9 mouse cellular contexts compared by ENCODE assay signal in genomic region chr1:190912623-190913022, GRCm38 (mm10). TPM values are rescaled to one million over a fixed set of nuclear protein-coding genes. Genes with fewer than 3 reads are reported as not detected.
DNase-seq lines count a peak whose midpoint lies in the region; ATAC-seq and TF ChIP-seq lines count a peak whose summit lies in the region.
"Had no signal": no experiment of that assay in that cellular context is flagged by ENCODE, and none has a peak within 500 bp of the region (broad histone marks: within the 10 kb centered on the region; RNA-seq: fewer than 3 reads in every experiment).

No protein-coding gene starts in this region.

- TF ChIP-seq POLR2A in MEL (IDR thresholded peaks at IDR 0.05; ENCODE audit: control insufficient read depth in 1 of 2, insufficient read depth in 1 of 2, low read depth in 1 of 2, low read length in 2 of 2, poor library complexity in 1 of 2), result no peak

- intact Hi-C loops in heart, postnatal 36 days (cut with DNase I), result no loop called here

- H3K79me2 ChIP-seq in MEL (ENCODE audit: control insufficient read depth, insufficient read depth, low read length, poor library complexity), result peaks cover 13% of the 10 kb centered on the region

- peaks cover 12% of the 10 kb centered on the region; the same call in 1 of the 2 replicates for H3K4me1 ChIP-seq in heart, embryonic 10.5 days
- H3K4me1 ChIP-seq in lung, postnatal 0 days (ENCODE audit: insufficient read depth, low read depth, low read length), result peaks cover 5% of the 10 kb centered on the region; the same call in 1 of the 2 replicates
- H3K4me1 ChIP-seq in MEL (ENCODE audit: control insufficient read depth in 1 of 2, insufficient read depth in 2 of 2, low read length in 2 of 2), result peaks cover 0 to 12% of the 10 kb centered on the region in 2 experiments
- H3K4me1 ChIP-seq in liver, postnatal 0 days (ENCODE audit: insufficient read depth), result peaks cover 14% of the 10 kb centered on the region

- 40% methylated on average over 1 of the region's 1 CpGs for WGBS in heart, embryonic 10.5 days
- 60% methylated on average over 1 of the region's 1 CpGs for WGBS in lung, postnatal 0 days
- 44% methylated on average over 1 of the region's 1 CpGs for WGBS in liver, postnatal 0 days (ENCODE audit: insufficient replicate concordance)

- no peak overlapping the region for H3K27ac ChIP-seq in heart, embryonic 10.5 days
- H3K27ac ChIP-seq in lung, postnatal 0 days (ENCODE audit: low read length), result no peak overlapping the region
- H3K27ac ChIP-seq in MEL (ENCODE audit: control insufficient read depth, low read depth, low read length), result no peak overlapping the region
- no peak overlapping the region for H3K27ac ChIP-seq in liver, postnatal 0 days (ENCODE audit: low read depth)

- peak; percentile 42 for TF ChIP-seq CTCF in lung, postnatal 0 days (IDR thresholded peaks at IDR 0.05)
- peak; percentile 21 to 59 (median 38); a peak in 4 of 6 replicates for TF ChIP-seq CTCF in MEL (IDR thresholded peaks at IDR 0.05 in 2 of 3, conservative IDR thresholded peaks at IDR 0.05 in 1 of 3; ENCODE audit: control insufficient read depth in 1 of 3, insufficient read depth in 1 of 3, low read depth in 2 of 3, low read length in 3 of 3, poor library complexity in 1 of 3, severe bottlenecking in 1 of 3)
- peak; percentile 18; the same call in 1 of the 2 replicates for TF ChIP-seq CTCF in liver, postnatal 0 days (IDR thresholded peaks at IDR 0.05; ENCODE audit: low read depth)

- TF ChIP-seq EP300 in lung, postnatal 0 days (IDR thresholded peaks at IDR 0.05), result no peak
- TF ChIP-seq EP300 in MEL (IDR thresholded peaks at IDR 0.05; ENCODE audit: low read depth in 1 of 2, low read length in 2 of 2), result no peak
- no peak for TF ChIP-seq EP300 in liver, postnatal 0 days (IDR thresholded peaks at IDR 0.05; ENCODE audit: low read depth)

- no peak overlapping the region for H3K9ac ChIP-seq in lung, postnatal 0 days (replicated peaks; ENCODE audit: low read depth)
- H3K9ac ChIP-seq in MEL (ENCODE audit: control insufficient read depth, low read depth, low read length, poor library complexity, severe bottlenecking), result no peak overlapping the region
- H3K9ac ChIP-seq in liver, postnatal 0 days (replicated peaks), result no peak overlapping the region

- no peaks in the 10 kb centered on the region for H3K9me3 ChIP-seq in heart, embryonic 10.5 days
- H3K9me3 ChIP-seq in lung, postnatal 0 days (ENCODE audit: low read length), result no peaks in the 10 kb centered on the region
- no peaks in the 10 kb centered on the region for H3K9me3 ChIP-seq in MEL (replicated peaks; ENCODE audit: insufficient read depth, low read length)
- no peaks in the 10 kb centered on the region for H3K9me3 ChIP-seq in liver, postnatal 0 days (ENCODE audit: low read length)

- H3K36me3 ChIP-seq in heart, embryonic 10.5 days, result no peaks in the 10 kb centered on the region
- no peaks in the 10 kb centered on the region for H3K36me3 ChIP-seq in lung, postnatal 0 days (ENCODE audit: insufficient read depth, low read length)
- H3K36me3 ChIP-seq in MEL (ENCODE audit: control insufficient read depth in 1 of 2, insufficient read depth in 2 of 2, low read length in 2 of 2), result peaks cover 0 to 10% of the 10 kb centered on the region in 2 experiments; a peak in 3 of 4 replicates
- H3K36me3 ChIP-seq in liver, postnatal 0 days (replicated peaks; ENCODE audit: insufficient read depth, low read length), result no peaks in the 10 kb centered on the region

- peak; percentile 60 for TF ChIP-seq RAD21 in MEL (IDR thresholded peaks at IDR 0.05; ENCODE audit: low read depth, low read length)

- no peaks in the 10 kb centered on the region for H3K27me3 ChIP-seq in heart, embryonic 10.5 days (ENCODE audit: insufficient read depth, poor library complexity, severe bottlenecking)
- no peaks in the 10 kb centered on the region for H3K27me3 ChIP-seq in lung, postnatal 0 days (replicated peaks; ENCODE audit: insufficient read depth, low read length)
- no peaks in the 10 kb centered on the region for H3K27me3 ChIP-seq in MEL (ENCODE audit: control insufficient read depth in 1 of 2, insufficient read depth in 2 of 2, low read length in 2 of 2)
- H3K27me3 ChIP-seq in liver, postnatal 0 days (ENCODE audit: insufficient read depth, low read length), result no peaks in the 10 kb centered on the region

- no peak for DNase-seq in heart, embryonic 10.5 days (ENCODE audit: low spot score)
- no peak for DNase-seq in heart, postnatal 36 days
- DNase-seq in lung, postnatal 0 days (ENCODE audit: low spot score), result peak; percentile 42
- DNase-seq in lung, postnatal 14 days, result no peak
- peak; percentile 69 for DNase-seq in MEL (ENCODE audit: low read depth, low spot score)
- DNase-seq in liver, postnatal 0 days, result no peak
- DNase-seq in adrenal gland, postnatal 14 days, result no peak
- DNase-seq in layer of hippocampus, adult 9-11 months, result no peak
- DNase-seq: heart, postnatal 14 days had no signal

- no peak overlapping the region for H3K4me2 ChIP-seq in lung, postnatal 0 days (replicated peaks; ENCODE audit: low read depth, low read length)
- H3K4me2 ChIP-seq in liver, postnatal 0 days (ENCODE audit: low read depth, low read length), result no peak overlapping the region

- H3K4me3 ChIP-seq in heart, embryonic 10.5 days, result peak overlapping the region; percentile 78
- H3K4me3 ChIP-seq in lung, postnatal 0 days (ENCODE audit: low read depth, low read length), result no peak overlapping the region
- H3K4me3 ChIP-seq in MEL (ENCODE audit: control insufficient read depth in 1 of 2, insufficient read depth in 1 of 2, low read depth in 2 of 2, low read length in 2 of 2), result peak overlapping the region in 1 of 2 experiments; percentile 80; a peak in 2 of 4 replicates
- no peak overlapping the region for H3K4me3 ChIP-seq in liver, postnatal 0 days (ENCODE audit: low read depth, low read length)

- ATAC-seq in lung, postnatal 0 days, result no peak
- ATAC-seq in liver, postnatal 0 days, result no peak

TF ChIP-seq in MEL, 35 proteins besides CTCF, POLR2A, EP300 and RAD21:
- TF ChIP-seq POLR2AphosphoS5 (IDR thresholded peaks at IDR 0.05; ENCODE audit: borderline replicate concordance, low read depth, low read length) (no peak), ELF1 (IDR thresholded peaks at IDR 0.05; ENCODE audit: low read depth, low read length) (no peak), USF1 (IDR thresholded peaks at IDR 0.05; ENCODE audit: low read depth, low read length) (no peak), ZMIZ1 (IDR thresholded peaks at IDR 0.05; ENCODE audit: low read depth, low read length) (no peak), E2F4 (IDR thresholded peaks at IDR 0.05; ENCODE audit: borderline replicate concordance, low read depth, low read length) (no peak), MAZ (IDR thresholded peaks at IDR 0.05; ENCODE audit: low read depth, low read length) (no peak), RCOR1 (IDR thresholded peaks at IDR 0.05; ENCODE audit: low read depth, low read length) (0 out of 2 replicates have a peak, but pooled peaks have one; percentile 13), MAFK (IDR thresholded peaks at IDR 0.05; ENCODE audit: borderline replicate concordance, low read depth, low read length) (no peak), SIN3A (IDR thresholded peaks at IDR 0.05; ENCODE audit: low read length) (0 out of 2 replicates have a peak, but pooled peaks have one; percentile 28), UBTF (IDR thresholded peaks at IDR 0.05; ENCODE audit: borderline replicate concordance, insufficient read depth, low read depth, low read length) (no peak), MXI1 (IDR thresholded peaks at IDR 0.05; ENCODE audit: low read depth, low read length) (no peak), SMC3 (IDR thresholded peaks at IDR 0.05; ENCODE audit: low read depth, low read length) (peak; percentile 60), ZC3H11A (IDR thresholded peaks at IDR 0.05; ENCODE audit: low read depth, low read length) (peak; percentile 27; the same call in 1 of the 2 replicates)
TF ChIP-seq in MEL: peak in this region for 4.

RNA-seq across cellular contexts. Expression of gene Rps6kc1, which starts 1.1 kb away (rescaled TPM):
- polyA plus RNA-seq in heart, embryonic 10.5 days (2016; fragmentation: Nextera tagmentation; extraction: Ambion mirVana), result 13.2 and 15.3 TPM in 2 replicates
- total RNA-seq in heart, postnatal 36 days (2021), result 10 to 100 TPM; 17.4 to 17.9 TPM
- polyA plus RNA-seq in lung, postnatal 0 days (2015; fragmentation: Nextera tagmentation; extraction: Ambion mirVana), result 8.5 and 9.7 TPM in 2 replicates
- 19.3 and 26.2 TPM in 2 replicates for total RNA-seq in MEL (2012; rRNA removed)
- polyA plus RNA-seq in MEL (2012; ENCODE audit: insufficient read depth in 1 of 2, insufficient read length in 2 of 2, low read depth in 1 of 2, low replicate concordance in 2 of 2, missing spikeins in 1 of 2), result 10 to 100 TPM in 1 of 2 experiments, not detected in 1; 26.5 TPM
- 2.9 and 3.9 TPM in 2 replicates for polyA plus RNA-seq in liver, postnatal 0 days (2015; fragmentation: Nextera tagmentation; extraction: Ambion mirVana)
- total RNA-seq in adrenal gland, postnatal 14 days (2021), result 23.8 and 27.9 TPM in 2 replicates

RNA-seq across cellular contexts. Expression of gene Angel2, which starts 12.3 kb away (rescaled TPM):
- 33.4 and 38.8 TPM in 2 replicates for polyA plus RNA-seq in heart, embryonic 10.5 days (2016; fragmentation: Nextera tagmentation; extraction: Ambion mirVana)
- 10 to 100 TPM; 27.9 to 29.9 TPM for total RNA-seq in heart, postnatal 36 days (2021)
- polyA plus RNA-seq in lung, postnatal 0 days (2015; fragmentation: Nextera tagmentation; extraction: Ambion mirVana), result 37.7 and 40.4 TPM in 2 replicates
- 25.1 TPM in 2 replicates for total RNA-seq in MEL (2012; rRNA removed)
- polyA plus RNA-seq in MEL (2012; ENCODE audit: insufficient read depth in 1 of 2, insufficient read length in 2 of 2, low read depth in 1 of 2, low replicate concordance in 2 of 2, missing spikeins in 1 of 2), result 10 to 100 TPM in 1 of 2 experiments, not detected in 1; 33.7 TPM
- 13.3 and 15.8 TPM in 2 replicates for polyA plus RNA-seq in liver, postnatal 0 days (2015; fragmentation: Nextera tagmentation; extraction: Ambion mirVana)
- total RNA-seq in adrenal gland, postnatal 14 days (2021), result 46.6 and 46.7 TPM in 2 replicates

Comparison
In these comparisons a context has a peak if more than half of its experiments do, and no peak if none do; other contexts are left out.
1. DNase-seq: peak in lung, postnatal 0 days (single experiment) and MEL (single experiment); none in heart, embryonic 10.5 days (single experiment), heart, postnatal 36 days (0 of 2), lung, postnatal 14 days (single experiment), liver, postnatal 0 days (single experiment), adrenal gland, postnatal 14 days (single experiment) and layer of hippocampus, adult 9-11 months (single experiment).
2. Peak in every context shown above with its lines, with median percentiles within 50 percentile points of each other: CTCF ChIP-seq.